Mouse (Mus musculus) frontal cortex, adult 2 months (tissue): Measurements from ENCODE around the gene Il27ra. TPM values are rescaled to one million over a fixed set of nuclear protein-coding genes. Genes with fewer than 3 reads are reported as not detected.
A peak's percentile ranks its signal among the peaks of the same experiment; 100 is the strongest.

ENCODE experiments used
- DNase-seq, 2 experiments: peaks; one replicate each; pipeline ENCODE4 v3.0.0; 2022; ENCODE audit warnings: low spot score in 1 of 2; ENCODE audit errors: extremely low spot score in 1 of 2
- polyA plus RNA-seq: library from polyadenylated mRNA; depleted of rRNA; stranded (reverse); fragments of >200 nt; gene quantifications from 2 replicates; pipeline ENCODE4 v1.2.3, GENCODE M21; 2012

Il27ra gene
- polyA plus RNA-seq, 1 experiment: 0.42 TPM

DNA sequence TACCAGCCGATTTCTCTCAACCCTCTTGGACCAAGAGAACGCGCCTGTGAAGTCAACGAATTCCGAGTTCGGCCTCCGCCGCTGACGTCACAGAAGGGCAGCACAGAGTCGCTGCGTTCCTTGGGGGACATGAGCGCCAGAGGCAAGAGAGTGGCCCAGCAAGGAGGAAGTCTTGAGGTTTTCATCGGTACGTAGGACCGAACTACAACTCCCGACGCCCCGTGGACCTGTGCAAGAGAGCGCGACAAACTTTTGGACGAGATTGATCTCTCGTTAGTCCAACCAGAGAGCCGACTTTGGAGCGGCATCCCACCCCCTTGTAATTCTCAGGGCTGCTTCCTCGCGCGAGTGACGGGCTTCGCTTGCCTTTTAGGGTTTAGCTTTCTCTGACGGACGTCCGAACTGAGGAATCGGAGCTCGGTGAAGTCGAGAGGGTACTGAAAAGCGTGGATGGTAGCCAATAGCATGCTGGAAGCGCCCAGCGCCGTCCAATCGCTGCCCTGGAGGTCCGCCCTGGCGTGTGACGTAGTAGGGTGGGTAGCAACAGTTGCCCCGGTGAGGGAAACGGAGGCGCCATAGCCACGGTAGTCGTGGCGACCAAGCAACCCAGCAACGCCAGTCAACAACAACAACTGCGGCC lies 24.0 kb upstream of the Il27ra start, which contains the start of gene Rfx1:
Gene Rfx1 (plus strand): TSS at position 544 of the 640 bp plus-strand sequence.
- DNase-seq: peak; percentile 100

DNA sequence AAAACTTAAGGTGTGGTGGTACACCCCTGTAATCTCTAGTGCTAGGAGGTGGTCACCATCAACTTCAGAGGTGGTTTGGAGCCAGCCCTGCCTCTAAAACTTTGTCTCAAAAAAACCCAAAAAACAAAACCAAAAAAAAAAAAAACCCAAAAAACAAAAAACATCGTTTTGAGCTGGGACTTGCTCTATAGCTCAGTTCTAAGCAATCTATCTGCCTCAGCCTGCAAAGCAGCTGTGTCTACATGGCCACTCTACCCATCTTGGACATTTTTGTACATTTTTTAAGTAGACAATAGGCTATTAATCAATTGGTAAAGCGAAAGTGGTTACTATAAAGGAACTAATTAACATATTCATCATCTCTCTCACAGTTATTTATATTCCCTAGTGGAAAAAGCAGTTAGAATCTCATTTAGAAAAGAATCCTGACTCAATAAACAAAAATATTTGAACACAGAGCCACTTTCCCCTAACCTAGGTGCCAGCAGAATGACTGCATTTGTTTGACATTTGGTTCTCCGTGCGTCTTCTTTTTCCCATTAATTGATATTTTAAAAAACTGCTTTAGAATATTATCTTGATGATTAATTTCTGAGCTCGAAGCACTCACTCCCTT lies 23.2 kb upstream of the Il27ra start:
- no peak for DNase-seq

DNA sequence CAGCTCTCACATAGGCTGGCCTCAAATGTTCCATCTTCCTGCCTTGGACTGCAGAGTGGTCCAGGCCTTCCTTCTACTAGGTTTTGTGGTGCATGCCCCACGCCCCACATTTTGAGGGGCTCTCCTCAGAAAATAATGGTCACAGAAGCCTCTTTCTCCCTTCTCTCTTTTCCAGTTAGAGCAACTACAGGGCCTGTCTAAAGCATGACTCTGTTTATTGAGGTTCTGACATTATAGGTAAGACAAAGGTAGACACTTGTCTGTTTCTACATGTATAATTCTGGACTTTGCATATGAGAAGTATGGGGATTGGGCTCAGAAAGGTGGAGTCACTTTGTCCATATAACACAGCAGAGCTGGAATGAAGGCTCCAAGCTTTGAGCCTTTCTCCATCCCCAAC lies 22.6 kb upstream of the Il27ra start, which contains the start of gene Gm10643:
Gene Gm10643 (minus strand): TSS at position 101 of the 400 bp plus-strand sequence.
- DNase-seq: no peak

DNA sequence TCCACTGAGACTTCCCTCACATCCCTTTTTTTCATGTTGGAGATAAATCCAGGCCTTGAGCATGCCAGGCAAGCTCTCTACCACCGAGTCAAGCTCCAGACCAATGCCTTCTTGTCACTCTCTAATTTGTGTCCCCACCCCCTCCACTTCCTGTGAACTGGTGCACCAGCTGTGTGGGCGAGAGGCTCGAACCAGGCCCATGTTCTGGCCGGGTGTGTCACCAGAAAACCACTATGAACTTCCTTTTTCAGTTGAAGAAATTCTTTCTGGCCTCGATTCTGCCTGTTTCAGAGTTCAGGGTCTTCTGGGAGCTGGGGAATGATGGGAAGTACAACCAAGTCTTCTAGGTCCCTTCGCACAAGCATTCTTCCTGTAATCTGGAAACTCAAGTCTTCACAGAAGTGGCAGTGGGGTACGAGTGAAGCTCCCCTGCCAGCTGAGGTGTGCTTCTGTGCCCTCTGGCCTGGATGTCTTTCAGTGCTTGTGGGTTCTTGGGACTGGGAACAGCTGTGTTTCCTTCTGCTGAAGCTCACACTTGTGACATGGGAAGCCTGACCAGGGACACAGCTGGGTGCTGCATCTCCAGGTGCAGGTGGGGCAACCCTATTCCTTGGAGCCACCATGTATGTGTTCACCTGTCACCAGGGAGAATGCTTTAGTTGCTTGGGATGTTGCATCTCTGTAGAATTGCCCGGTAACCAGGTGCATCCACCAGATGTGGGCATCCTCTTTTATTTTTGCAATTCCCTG lies 21.6 kb upstream of the Il27ra start:
- DNase-seq: no peak

DNA sequence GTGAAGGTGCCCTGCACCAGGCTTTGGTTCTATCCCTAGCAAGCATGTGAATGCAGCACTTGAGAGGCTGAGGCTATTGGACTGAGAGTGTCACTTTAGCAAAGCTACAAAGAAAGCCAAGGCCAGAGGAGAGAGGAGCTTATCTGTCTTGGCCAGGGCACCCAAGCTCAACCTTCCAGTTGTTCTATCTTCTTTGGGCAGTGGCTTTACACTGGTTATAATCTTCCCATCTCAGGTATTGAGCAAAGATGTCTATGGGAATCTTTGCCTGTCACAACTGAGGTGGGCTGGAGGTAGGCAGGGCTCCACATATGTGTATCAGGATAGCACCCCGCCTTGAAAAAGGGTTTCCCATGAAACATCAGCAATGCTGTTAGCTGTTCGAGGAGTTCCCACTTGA lies 17.9 kb upstream of the Il27ra start:
- no peak for DNase-seq

DNA sequence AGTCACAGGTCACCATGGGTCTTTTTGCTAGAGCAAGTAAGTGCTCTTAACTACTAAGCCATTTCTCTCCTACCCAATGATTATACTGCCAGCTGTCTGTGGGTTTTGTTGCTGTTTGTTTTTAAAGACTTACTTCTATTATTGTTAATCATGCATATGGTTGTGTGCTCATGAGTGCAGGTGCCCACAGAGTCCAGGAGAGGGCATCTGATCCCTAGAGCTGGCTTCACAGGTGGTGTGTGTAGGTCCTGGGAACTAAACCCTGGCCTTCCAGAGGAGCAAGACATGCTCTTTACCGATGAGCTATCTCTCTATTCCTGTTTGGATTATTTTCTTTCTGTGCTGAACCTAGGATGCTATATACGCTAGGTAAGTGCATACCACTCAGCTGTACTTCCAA lies 16.8 kb upstream of the Il27ra start:
- no peak for DNase-seq

DNA sequence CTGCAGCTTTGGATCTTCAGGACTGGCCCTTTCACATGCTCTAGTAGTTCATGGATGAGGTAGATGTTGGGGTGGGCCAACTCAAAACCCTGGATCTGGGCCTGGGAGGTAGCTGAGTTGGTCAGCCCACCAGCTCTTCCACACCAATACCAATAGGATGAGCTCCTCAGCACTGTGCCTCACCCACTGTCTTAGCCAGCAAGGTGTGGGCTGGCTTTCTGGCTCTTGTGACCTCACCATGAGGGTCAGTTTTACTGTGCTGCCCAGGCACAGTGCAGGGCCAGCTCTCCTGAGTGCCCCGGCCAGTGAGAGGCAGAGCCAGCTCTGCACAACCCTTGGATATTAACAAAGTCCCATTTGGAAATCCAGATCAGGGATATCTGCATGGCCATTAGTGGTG lies 15.4 kb upstream of the Il27ra start:
- no peak for DNase-seq

DNA sequence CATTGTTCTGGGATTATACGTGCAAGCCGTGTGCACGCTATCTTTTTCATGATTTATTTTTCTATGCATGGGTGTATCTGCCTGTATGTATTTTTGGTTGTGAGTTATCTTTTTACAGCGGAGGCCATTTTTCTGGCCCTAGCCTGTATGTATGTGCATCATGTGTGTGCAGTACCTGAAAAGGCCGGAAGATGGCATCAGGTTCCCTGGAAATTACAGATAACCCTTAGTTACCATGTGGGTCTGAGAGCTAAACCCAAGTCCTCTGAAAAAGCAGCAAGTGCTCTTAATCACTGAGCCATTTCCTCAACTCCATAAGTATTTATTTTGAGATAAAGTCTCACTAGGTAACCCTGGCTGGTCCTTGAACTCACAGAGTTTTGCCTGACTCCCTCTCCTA lies 10.8 kb upstream of the Il27ra start:
- no peak for DNase-seq

DNA sequence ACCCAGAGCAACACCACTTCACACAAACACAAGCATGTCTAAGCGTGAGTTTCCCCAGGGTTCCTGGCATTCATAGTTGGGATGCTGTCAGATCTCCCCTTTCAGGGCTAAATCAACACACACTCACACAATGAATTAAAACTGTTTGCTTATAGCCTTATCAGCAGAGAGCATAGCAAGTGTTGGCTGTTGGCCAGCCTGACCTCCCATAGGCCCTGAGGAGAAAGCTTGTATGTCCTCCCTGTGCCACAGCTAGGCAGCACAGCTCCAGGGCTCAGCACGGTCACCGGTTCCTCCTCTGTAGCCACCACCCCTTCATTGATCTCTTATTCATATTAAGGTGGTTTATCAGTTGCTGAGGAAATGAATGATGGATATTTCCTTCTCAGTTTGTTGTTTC lies 10.4 kb upstream of the Il27ra start:
- no peak for DNase-seq

DNA sequence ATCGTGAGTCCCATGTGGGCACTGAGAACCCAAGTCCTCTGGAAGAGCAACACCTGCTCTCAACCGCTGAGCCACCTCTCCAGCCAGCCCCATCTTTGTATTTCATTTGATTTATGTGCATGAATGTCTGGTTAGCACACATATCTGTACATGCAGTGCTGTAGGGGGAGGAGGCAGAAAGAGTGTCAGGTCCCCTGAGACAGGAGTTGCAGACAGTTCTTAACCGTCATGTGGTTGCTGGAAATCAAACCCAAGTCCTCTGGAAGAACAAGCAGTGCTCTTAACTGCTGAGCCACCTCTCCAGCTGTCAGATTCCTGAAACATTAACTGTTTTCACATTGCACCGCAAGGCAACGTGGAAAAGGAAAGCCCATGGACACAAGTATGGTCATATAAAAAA lies 5.8 kb upstream of the Il27ra start:
- DNase-seq: no peak

DNA sequence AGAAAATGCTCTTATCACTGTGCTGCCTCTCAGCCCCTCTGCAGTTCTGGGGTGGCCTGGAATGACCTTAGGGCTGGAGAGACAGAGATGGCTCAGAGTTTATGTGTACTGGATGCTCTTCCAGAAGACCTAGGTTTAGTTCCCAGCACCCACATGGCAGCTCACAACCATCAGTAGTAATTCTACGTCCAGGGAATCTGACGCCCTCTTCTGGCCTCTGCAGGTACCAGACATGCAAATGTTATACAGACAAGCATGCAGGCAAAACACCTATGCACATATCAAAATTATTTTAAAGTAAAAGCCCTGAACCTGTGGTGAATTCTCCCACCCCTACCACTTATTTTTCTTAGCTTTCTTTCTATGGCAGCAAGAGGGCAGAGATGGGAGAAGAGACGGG lies 4.1 kb upstream of the Il27ra start:
- DNase-seq: no peak

DNA sequence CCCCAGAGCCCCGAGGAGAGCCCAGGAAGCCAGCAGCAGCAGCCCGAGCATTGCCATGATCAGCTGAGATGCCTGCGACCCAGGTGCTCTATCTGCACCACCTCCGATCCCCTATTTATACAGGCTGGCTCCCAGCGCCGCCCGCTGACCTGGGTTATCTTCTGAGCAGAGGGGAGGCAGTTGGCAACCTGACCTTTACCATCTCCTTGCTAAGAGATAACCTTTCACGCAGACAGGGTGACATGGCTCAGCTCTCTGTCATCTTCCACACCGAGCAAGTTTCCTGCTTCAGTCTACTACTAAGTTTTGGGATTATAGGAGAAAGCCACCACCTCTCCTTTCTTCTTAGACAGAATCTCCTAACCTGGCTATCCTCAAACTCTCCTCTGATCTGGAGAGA lies 2.5 kb upstream of the Il27ra start, which contains the start of gene Rln3:
Gene Rln3 (minus strand): TSS at position 101 of the 400 bp plus-strand sequence.
- no peak for DNase-seq

DNA sequence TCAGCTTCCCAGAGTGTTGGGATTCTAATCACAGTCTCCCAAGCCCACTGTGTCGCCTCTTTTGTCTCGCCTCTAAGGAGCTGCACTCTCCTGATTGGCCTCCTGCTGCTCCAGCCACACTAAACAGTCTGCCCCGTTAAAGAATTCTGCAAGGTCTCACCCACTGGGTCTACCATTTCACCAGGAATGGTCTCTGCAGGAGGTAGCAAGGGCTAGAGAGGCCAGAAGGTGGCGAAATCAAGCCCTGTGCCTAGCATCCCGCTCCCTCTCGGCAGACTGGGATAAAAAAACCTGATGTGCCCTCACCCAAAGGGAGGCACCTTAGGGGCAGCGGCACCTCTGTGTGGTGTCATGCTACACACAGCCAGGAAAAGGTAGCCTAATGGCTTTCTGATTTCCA lies 1.7 kb upstream of the Il27ra start:
- no peak for DNase-seq

DNA sequence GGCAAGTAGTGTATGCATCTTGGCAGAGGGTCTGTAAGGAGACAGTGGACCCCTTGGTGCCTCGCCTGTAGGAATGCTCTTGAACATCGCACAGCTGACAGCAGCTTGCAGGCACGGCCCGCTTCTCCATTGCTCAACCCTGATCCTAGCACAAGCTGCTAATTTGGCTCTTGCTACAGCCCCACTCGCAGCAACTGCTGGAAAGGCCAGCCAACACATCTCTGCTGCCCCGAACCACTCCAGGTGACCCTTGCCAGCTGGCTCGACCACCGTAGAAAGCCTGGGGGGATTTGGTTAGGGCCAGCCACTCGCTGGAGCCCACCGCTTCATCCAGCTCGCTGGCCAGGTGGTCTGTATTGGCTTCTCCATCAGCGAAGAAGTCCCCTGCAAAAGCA lies 556 bp upstream of the Il27ra start:
- DNase-seq: no peak

DNA sequence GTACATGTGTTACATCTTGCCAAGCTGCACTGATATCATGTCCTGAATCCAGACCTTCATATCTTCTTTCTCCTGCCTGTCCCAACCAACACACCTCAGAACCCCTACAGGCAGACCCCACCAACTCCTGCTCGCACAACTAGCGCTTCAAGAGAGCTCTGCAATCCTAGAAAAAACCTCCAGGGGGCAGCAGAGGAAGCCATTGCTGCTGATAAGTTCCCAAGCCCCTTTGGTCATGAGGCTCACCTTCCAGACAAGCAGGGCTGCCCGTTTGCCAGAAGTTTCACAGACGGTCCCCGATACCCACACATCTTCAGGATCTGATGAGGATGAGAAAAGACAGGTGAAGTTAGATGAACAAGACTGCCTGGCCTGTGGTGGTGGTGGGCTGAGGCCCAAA lies 3.3 kb downstream of the Il27ra start:
- DNase-seq: peak in 1 of 2 experiments; percentile 87

DNA sequence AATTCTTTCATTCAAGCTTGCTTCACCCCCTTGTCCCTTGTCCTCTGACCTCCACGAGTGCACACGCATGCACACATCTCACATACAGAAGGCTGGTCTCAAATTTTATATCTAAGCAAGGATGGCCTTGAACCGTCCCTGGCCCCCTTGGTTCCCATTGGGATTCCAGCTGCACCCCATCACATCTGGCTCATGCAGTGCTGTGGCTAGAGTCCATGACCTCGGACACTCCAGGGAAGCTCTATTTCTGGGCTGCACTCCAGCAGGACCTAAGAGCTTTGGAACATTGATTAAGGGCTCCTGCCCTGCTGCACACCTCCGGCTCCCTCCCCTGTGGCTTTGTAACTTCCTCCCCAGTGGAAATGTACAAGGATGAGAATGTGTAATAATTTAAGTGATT lies 4.4 kb downstream of the Il27ra start:
- no peak for DNase-seq

DNA sequence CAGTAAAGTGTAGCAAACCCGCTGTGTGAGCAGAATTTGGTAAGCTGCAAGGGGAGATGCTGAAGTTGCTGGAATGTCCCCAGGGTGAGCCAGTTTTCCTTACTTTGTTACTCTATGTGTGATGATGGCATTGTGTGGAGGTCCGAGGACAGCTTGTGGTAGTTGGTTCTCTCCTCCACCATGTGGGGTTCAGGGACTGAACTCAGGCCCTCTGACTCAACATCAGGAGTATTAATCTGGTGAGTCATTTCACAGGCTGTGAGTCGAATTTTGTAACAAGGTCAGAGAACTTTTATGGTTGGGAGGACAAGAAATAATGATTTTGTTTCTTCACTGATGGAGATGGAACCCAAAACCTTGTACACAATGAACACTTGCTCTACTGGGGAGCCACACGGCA lies 9.6 kb downstream of the Il27ra start:
- no peak for DNase-seq

DNA sequence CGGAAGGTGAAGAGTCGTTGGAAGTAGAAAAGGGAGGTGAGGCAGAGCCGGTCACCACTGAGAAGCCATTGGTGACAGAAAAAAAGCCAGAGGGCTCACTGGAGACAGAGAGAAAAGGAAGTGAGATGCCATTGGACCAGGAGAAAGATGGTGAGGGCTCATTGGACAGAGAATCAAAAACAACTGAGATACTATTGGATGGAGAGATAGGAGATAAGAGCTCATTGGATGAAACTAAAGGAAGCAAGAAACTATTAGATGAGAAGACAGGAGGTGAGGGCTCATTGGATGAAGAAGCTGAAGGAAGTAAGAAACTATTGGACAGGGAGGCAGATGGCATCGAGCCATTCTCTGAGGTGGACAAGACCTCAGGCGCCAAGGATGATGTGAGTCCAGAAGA lies 13.1 kb downstream of the Il27ra start:
- DNase-seq: no peak

DNA sequence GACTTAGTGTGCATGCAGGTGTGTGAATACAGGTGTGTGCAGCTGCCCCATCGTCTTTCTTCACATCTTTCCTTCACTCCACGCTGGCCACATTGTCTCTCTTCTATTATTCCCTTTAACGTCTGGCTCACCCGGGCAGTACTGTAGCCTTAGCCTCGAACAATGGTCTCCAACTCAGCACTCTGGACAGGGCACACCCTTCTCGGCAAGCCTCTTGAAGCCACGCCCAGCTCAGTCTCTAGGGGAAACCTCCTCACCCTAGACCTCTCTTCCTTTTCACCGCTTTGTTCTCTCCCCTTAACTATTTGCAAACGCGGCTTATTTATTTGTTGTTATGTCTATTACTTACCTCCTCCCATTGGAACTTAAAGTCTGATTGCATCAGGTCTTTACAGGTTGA lies 14.9 kb downstream of the Il27ra start:
- no peak for DNase-seq

DNA sequence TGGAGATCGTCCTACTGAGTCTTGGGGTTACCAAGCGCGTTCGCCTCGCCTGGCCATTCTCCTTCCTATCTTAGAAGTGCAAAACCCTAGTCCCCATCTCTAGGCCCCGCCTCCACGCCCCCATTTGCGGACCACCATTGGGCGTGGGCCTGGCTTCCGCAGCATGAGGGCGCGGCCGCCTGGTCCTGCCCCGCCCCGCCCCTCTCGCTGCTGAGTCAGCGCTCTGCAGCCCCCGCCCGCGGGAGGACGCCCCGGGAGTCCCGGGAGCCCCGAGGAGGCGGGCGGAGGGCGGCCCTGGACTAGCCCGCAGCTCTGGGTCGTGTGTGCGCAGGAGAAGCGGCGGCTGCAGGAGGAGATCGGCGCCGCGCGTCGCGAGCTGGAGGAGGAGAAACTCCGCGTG lies 16.5 kb downstream of the Il27ra start:
- no peak for DNase-seq

DNA sequence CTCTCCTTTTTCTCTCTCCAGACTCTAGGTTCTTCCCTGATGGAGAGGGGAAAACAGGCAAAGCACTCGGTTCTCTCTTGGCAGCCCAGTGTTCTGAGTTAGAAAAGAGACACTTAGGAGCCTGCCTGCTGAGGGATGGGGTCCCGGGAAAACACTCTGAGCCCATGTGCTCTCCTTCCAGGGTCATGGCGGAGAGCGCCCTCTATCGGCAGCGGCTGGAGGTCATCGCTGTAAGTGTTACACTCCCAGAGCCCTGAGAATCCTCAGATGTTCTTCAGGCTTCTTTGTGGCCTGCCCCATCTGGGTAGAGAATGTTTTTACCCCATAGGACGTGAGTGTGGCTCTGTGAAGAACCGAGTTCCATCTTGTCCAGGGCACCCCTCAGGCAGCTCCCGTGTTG lies 18.2 kb downstream of the Il27ra start:
- no peak for DNase-seq

DNA sequence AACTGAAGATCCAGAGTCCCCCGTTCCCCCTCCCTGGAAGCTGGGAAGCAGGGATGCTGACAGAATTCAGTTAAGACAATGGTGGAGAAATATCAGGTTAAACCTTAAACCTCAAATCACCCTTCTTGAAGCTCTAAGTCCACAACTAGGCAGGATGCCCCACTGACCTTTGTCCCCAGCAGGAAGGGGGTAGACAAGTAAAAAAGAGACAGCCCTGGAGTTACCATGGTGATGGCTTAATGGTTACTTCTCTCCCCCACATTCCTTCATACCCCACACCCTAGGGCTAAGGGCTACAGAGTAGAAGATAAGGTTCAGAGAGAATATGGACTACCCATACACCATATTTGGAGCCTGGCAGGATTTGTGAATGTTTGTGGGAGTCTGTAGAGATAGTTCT lies 18.8 kb downstream of the Il27ra start:
- DNase-seq: no peak
